8 mouse cellular contexts compared by ENCODE assay signal in the genomic region with DNA sequence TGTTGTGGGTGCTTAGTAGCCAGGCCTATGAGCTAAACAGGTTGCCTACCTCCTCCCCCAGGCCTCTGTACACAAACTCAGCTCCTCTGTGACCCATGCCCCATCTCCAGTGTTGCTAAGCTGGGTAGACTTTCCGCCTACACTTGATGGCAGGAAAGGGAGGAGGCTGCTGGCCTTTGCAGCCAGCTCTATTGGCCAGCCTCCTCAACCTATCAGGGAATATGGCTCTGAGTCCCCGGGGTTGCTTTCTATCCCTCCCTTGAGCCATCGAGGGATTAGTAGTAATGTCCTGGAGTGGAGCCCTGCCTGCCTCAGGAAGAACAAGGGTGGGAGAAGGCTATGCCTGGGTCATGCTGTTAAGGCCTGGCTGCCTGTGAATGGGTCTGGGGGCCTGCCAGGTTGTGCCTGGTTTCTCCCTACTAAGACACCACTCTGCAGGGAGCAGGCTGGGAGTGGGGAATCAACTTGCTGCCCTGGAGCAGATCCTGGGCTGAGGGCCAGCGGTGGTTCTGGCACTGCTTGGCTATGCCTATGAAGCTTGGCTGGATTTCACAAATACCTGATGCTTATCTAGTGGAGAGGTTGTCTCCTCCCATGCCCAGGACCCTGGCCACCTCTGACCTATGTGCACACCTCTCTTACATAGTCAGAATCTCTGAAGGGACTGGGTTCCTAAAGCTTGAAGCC. TPM values are rescaled to one million over a fixed set of nuclear protein-coding genes. Genes with fewer than 3 reads are reported as not detected.
A peak's percentile ranks its signal among the peaks of the same experiment; 100 is the strongest.
DNase-seq lines count a peak whose midpoint lies in the region; ATAC-seq and TF ChIP-seq lines count a peak whose summit lies in the region.

No protein-coding gene starts in this region.

- H3K27me3 ChIP-seq in liver, embryonic 16.5 days (ENCODE audit: control insufficient read depth, insufficient read depth, low read depth, low read length): no peaks in the 10 kb centered on the region

- no peaks in the 10 kb centered on the region for H3K36me3 ChIP-seq in liver, embryonic 16.5 days (ENCODE audit: control insufficient read depth, insufficient read depth)

- no peaks in the 10 kb centered on the region for H3K9me3 ChIP-seq in liver, embryonic 16.5 days (replicated peaks; ENCODE audit: control insufficient read depth, low read length)

- intact Hi-C loops in gastrocnemius, adult 2 months (cut with DNase I): no loop called here
- intact Hi-C loops in heart, postnatal 10 days (cut with DNase I): no loop called here
- intact Hi-C loops in left cerebral cortex, postnatal 25 days (cut with DNase I): no loop called here

- 41% methylated on average over 4 of the region's 4 CpGs for WGBS in liver, embryonic 16.5 days (ENCODE audit: insufficient replicate concordance)

- peak; percentile 46 for DNase-seq in gastrocnemius, adult 2 months
- DNase-seq in gastrocnemius, adult 18-20 months (ENCODE audit: low spot score): no peak
- peak; percentile 32 for DNase-seq in thymus, postnatal 0 days (ENCODE audit: low spot score)
- no peak for DNase-seq in thymus, postnatal 4 days
- peak; percentile 68 to 71 for DNase-seq in heart, postnatal 10 days
- DNase-seq in left cerebral cortex, postnatal 25 days (ENCODE audit: low spot score in 2 of 2): no peak
- DNase-seq in spleen, postnatal 10 days (ENCODE audit: low spot score in 2 of 2): no peak

- peaks cover 27% of the 10 kb centered on the region for H3K4me1 ChIP-seq in liver, embryonic 16.5 days (ENCODE audit: control insufficient read depth, low read depth, low read length)

- no peak overlapping the region for H3K4me2 ChIP-seq in liver, embryonic 16.5 days (ENCODE audit: low read depth, low read length)

- H3K4me3 ChIP-seq in gastrocnemius, adult 2 months: peak overlapping the region; percentile 37
- H3K4me3 ChIP-seq in liver, embryonic 16.5 days (ENCODE audit: low read depth, low read length): no peak overlapping the region

- peak; percentile 60 for ATAC-seq in liver, embryonic 16.5 days (ENCODE audit: low read depth)

- H3K27ac ChIP-seq in gastrocnemius, adult 2 months: peak overlapping the region; percentile 66
- H3K27ac ChIP-seq in liver, embryonic 16.5 days (ENCODE audit: low read length): peak overlapping the region; percentile 62

- H3K9ac ChIP-seq in liver, embryonic 16.5 days (ENCODE audit: low read depth, low read length): no peak overlapping the region; the same call in 1 of the 2 replicates

- no peak for TF ChIP-seq CTCF in gastrocnemius, adult 2 months (IDR thresholded peaks at IDR 0.05)

RNA-seq across cellular contexts. Expression of a gene that starts 40.8 kb away (rescaled TPM):
- total RNA-seq in gastrocnemius, adult 2 months (2021): 1 to 10 TPM; 4.1 to 4.9 TPM
- total RNA-seq in gastrocnemius, adult 18-20 months (2021): 1 to 10 TPM; 3.6 to 5.1 TPM
- 27.7 and 33.8 TPM in 2 replicates for polyA plus RNA-seq in thymus, postnatal 0 days (2015; fragmentation: Nextera tagmentation; extraction: Ambion mirVana)
- 100 to 1,000 TPM; 160 to 180 TPM for total RNA-seq in heart, postnatal 10 days (2021)
- polyA plus RNA-seq in liver, embryonic 16.5 days (2015; fragmentation: Nextera tagmentation; extraction: Ambion mirVana): 11.8 and 14.4 TPM in 2 replicates
- total RNA-seq in left cerebral cortex, postnatal 25 days (2021): 1 to 10 TPM; 3.6 to 6.8 TPM

Comparison
In these comparisons a context has a peak if more than half of its experiments do, and no peak if none do; other contexts are left out.
1. DNase-seq: peak in gastrocnemius, adult 2 months (single experiment), thymus, postnatal 0 days (single experiment) and heart, postnatal 10 days (2 of 2); none in gastrocnemius, adult 18-20 months (single experiment), thymus, postnatal 4 days (single experiment), left cerebral cortex, postnatal 25 days (0 of 2) and spleen, postnatal 10 days (0 of 2).
2. RNA of a gene that starts 40.8 kb away (total RNA-seq): 160 to 180 TPM in heart, postnatal 10 days; 3.6 to 6.8 TPM in left cerebral cortex, postnatal 25 days, 3.6 to 5.1 TPM in gastrocnemius, adult 18-20 months and 4.1 to 4.9 TPM in gastrocnemius, adult 2 months; every median in the first group is over 10 times any median in the second.